Comparison of ENCODE assay signal across 8 mouse cellular contexts in the genomic region with DNA sequence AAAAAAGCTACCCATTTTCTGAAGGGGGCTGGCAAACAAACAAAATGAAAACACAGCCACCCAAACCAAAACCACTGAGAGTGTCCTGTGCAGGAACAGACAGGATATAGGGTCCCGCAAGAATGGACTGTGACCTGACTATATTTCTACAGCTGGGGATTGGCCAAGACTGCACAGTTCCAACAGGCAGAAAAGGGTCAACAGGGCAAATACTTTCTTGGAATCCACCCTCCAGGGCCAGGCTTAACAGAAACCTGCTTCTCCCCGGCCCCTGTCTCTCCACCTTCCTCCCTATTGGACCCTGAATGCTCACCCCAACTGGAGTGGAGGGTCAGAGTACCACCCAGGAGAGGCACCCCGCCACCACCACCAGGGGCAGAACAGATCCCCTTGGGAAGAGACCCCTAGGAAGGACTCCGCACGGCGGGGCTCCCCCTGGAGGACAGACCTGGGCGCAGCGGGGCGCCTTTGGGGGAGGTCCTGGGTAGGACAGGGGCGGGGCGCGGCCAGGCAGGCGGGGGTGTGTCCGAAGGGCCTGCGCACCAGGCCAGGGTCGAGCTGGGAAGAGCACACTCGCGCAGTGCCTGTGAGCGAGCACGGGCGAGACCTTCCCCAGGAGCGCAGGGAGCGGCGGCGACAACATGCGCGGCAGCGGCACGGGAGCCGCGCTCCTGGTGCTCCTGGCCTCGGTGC. TPM values are rescaled to one million over a fixed set of nuclear protein-coding genes. Genes with fewer than 3 reads are reported as not detected.
DNase-seq lines count a peak whose midpoint lies in the region; ATAC-seq and TF ChIP-seq lines count a peak whose summit lies in the region.

A gene (plus strand): TSS at position 566 of the 693 bp plus-strand sequence.

- H3K27me3 ChIP-seq in thymus, adult 2 months (ENCODE audit: control insufficient read depth, insufficient read depth, low read length), result no peaks in the 10 kb centered on the region
- H3K27me3 ChIP-seq in forebrain, embryonic 10.5 days (ENCODE audit: poor library complexity, severe bottlenecking), result peaks cover 22% of the 10 kb centered on the region
- H3K27me3 ChIP-seq in heart, embryonic 13.5 days (replicated peaks), result peaks cover 35% of the 10 kb centered on the region
- H3K27me3 ChIP-seq in kidney, embryonic 15.5 days, result peaks cover 17% of the 10 kb centered on the region; the same call in 1 of the 2 replicates
- H3K27me3 ChIP-seq in lung, embryonic 14.5 days (ENCODE audit: insufficient read depth, low read length), result 0 out of 2 replicates have a peak, but pooled peaks cover 5% of the 10 kb centered on the region

- H3K9me3 ChIP-seq in forebrain, embryonic 10.5 days, result no peaks in the 10 kb centered on the region
- H3K9me3 ChIP-seq in heart, embryonic 13.5 days, result no peaks in the 10 kb centered on the region
- H3K9me3 ChIP-seq in kidney, embryonic 15.5 days (replicated peaks), result no peaks in the 10 kb centered on the region
- no peaks in the 10 kb centered on the region for H3K9me3 ChIP-seq in lung, embryonic 14.5 days (ENCODE audit: low read depth, low read length)

- TF ChIP-seq CTCF in thymus, adult 2 months (IDR thresholded peaks at IDR 0.05; ENCODE audit: borderline replicate concordance, control insufficient read depth, extremely low read depth, insufficient read depth, low read length, poor library complexity), result no peak
- TF ChIP-seq CTCF in lung, embryonic 14.5 days (IDR thresholded peaks at IDR 0.05; ENCODE audit: low read depth), result peak; percentile 89
- no peak; the same call in 1 of the 2 replicates for TF ChIP-seq CTCF in olfactory bulb, adult 2 months (IDR thresholded peaks at IDR 0.05; ENCODE audit: insufficient read depth, low read depth, low read length)

- 5% methylated on average over 32 of the region's 32 CpGs for WGBS in thymus, adult 2 months
- WGBS in forebrain, embryonic 10.5 days, result 3% methylated on average over 32 of the region's 32 CpGs
- 3% methylated on average over 32 of the region's 32 CpGs for WGBS in heart, embryonic 13.5 days
- 2% methylated on average over 32 of the region's 32 CpGs for WGBS in kidney, embryonic 15.5 days
- WGBS in lung, embryonic 14.5 days, result 2% methylated on average over 32 of the region's 32 CpGs
- 2% methylated on average over 32 of the region's 32 CpGs for WGBS in olfactory bulb, adult 2 months

- peak; percentile 5 for DNase-seq in thymus, adult 2 months
- DNase-seq in thymus, postnatal 0 days (ENCODE audit: low spot score), result no peak
- peak; percentile 84 for DNase-seq in forebrain, embryonic 10.5 days (ENCODE audit: extremely low spot score, low spot score)
- peak; percentile 92 for DNase-seq in lung, embryonic 14.5 days
- peak; percentile 95 for DNase-seq in yolk sac, embryonic 10.5 days (ENCODE audit: low spot score)

- ATAC-seq in heart, embryonic 13.5 days (ENCODE audit: extremely low read depth, insufficient number of reproducible peaks, low FRiP score, low TSS enrichment), result peak; percentile 77
- peak; percentile 97 for ATAC-seq in kidney, embryonic 15.5 days (replicated peaks; ENCODE audit: low FRiP score)
- ATAC-seq in lung, embryonic 14.5 days (ENCODE audit: insufficient read depth), result peak; percentile 96

- no peak within 1 kb of the TSS for H3K4me3 ChIP-seq in thymus, adult 2 months (ENCODE audit: control insufficient read depth, insufficient read depth, low read length)
- peak within 1 kb of the TSS; percentile 87 for H3K4me3 ChIP-seq in forebrain, embryonic 10.5 days
- peak within 1 kb of the TSS; percentile 81 for H3K4me3 ChIP-seq in heart, embryonic 13.5 days
- peak within 1 kb of the TSS; percentile 87 for H3K4me3 ChIP-seq in kidney, embryonic 15.5 days (replicated peaks)
- H3K4me3 ChIP-seq in lung, embryonic 14.5 days (ENCODE audit: low read depth, low read length), result peak within 1 kb of the TSS; percentile 69
- peak within 1 kb of the TSS; percentile 54 for H3K4me3 ChIP-seq in olfactory bulb, adult 2 months (ENCODE audit: insufficient read depth, low read depth, low read length)

- H3K27ac ChIP-seq in thymus, adult 2 months (ENCODE audit: control insufficient read depth, insufficient read depth, low read length), result no peak within 1 kb of the TSS
- peak within 1 kb of the TSS; percentile 97 for H3K27ac ChIP-seq in forebrain, embryonic 10.5 days
- H3K27ac ChIP-seq in heart, embryonic 13.5 days (replicated peaks), result no peak within 1 kb of the TSS
- peak within 1 kb of the TSS; percentile 82 for H3K27ac ChIP-seq in kidney, embryonic 15.5 days
- no peak within 1 kb of the TSS for H3K27ac ChIP-seq in lung, embryonic 14.5 days (ENCODE audit: low read depth)
- no peak within 1 kb of the TSS for H3K27ac ChIP-seq in olfactory bulb, adult 2 months (ENCODE audit: insufficient read depth, low read depth, low read length)

- peak within 1 kb of the TSS; percentile 94 for H3K4me2 ChIP-seq in heart, embryonic 13.5 days
- peak within 1 kb of the TSS; percentile 97 for H3K4me2 ChIP-seq in kidney, embryonic 15.5 days
- peak within 1 kb of the TSS; percentile 99 for H3K4me2 ChIP-seq in lung, embryonic 14.5 days

- H3K9ac ChIP-seq in heart, embryonic 13.5 days, result peak within 1 kb of the TSS; percentile 78
- H3K9ac ChIP-seq in kidney, embryonic 15.5 days, result peak within 1 kb of the TSS; percentile 82
- peak within 1 kb of the TSS; percentile 60 for H3K9ac ChIP-seq in lung, embryonic 14.5 days

- no peaks in the 10 kb centered on the region for H3K4me1 ChIP-seq in thymus, adult 2 months (replicated peaks; ENCODE audit: control insufficient read depth, insufficient read depth, low read length)
- H3K4me1 ChIP-seq in forebrain, embryonic 10.5 days, result peaks cover 82% of the 10 kb centered on the region
- H3K4me1 ChIP-seq in heart, embryonic 13.5 days, result peaks cover 13% of the 10 kb centered on the region
- H3K4me1 ChIP-seq in kidney, embryonic 15.5 days, result peaks cover 41% of the 10 kb centered on the region
- H3K4me1 ChIP-seq in lung, embryonic 14.5 days (ENCODE audit: insufficient read depth), result peaks cover 10% of the 10 kb centered on the region; the same call in 1 of the 2 replicates
- peaks cover 15% of the 10 kb centered on the region for H3K4me1 ChIP-seq in olfactory bulb, adult 2 months (ENCODE audit: control insufficient read depth, insufficient read depth, low read length)

- TF ChIP-seq POLR2A in thymus, adult 2 months (IDR thresholded peaks at IDR 0.05; ENCODE audit: control insufficient read depth, extremely low read depth, insufficient read depth, low read length, poor library complexity), result no peak
- TF ChIP-seq POLR2A in olfactory bulb, adult 2 months (IDR thresholded peaks at IDR 0.05; ENCODE audit: insufficient read depth, low read depth, low read length), result no peak

- no peaks in the 10 kb centered on the region for H3K36me3 ChIP-seq in thymus, adult 2 months (ENCODE audit: control insufficient read depth, insufficient read depth, low read length)
- H3K36me3 ChIP-seq in forebrain, embryonic 10.5 days (replicated peaks), result no peaks in the 10 kb centered on the region
- no peaks in the 10 kb centered on the region for H3K36me3 ChIP-seq in heart, embryonic 13.5 days
- H3K36me3 ChIP-seq in kidney, embryonic 15.5 days, result no peaks in the 10 kb centered on the region
- H3K36me3 ChIP-seq in lung, embryonic 14.5 days (ENCODE audit: insufficient read depth), result no peaks in the 10 kb centered on the region

RNA-seq across cellular contexts. Expression of the gene that starts here (rescaled TPM):
- polyA plus RNA-seq in thymus, adult 2 months (2012; rRNA removed), result 0.28 and 0.87 TPM in 2 replicates
- polyA plus RNA-seq in thymus, postnatal 0 days (2015; fragmentation: Nextera tagmentation; extraction: Ambion mirVana), result 0.05 and 0.24 TPM in 2 replicates
- polyA plus RNA-seq in forebrain, embryonic 10.5 days (2016; fragmentation: Nextera tagmentation; extraction: Ambion mirVana), result 23.4 and 24.9 TPM in 2 replicates
- 0.65 and 1.0 TPM in 2 replicates for polyA plus RNA-seq in heart, embryonic 13.5 days (2015; fragmentation: Nextera tagmentation; extraction: Ambion mirVana)
- 37.6 and 42.1 TPM in 2 replicates for polyA plus RNA-seq in kidney, embryonic 15.5 days (2015; fragmentation: Nextera tagmentation; extraction: Ambion mirVana)
- polyA plus RNA-seq in lung, embryonic 14.5 days (2014; fragmentation: Nextera tagmentation; extraction: Ambion mirVana), result 6.5 and 10.1 TPM in 2 replicates
- polyA plus RNA-seq in olfactory bulb, adult 2 months (2012; ENCODE audit: insufficient read depth, insufficient read length, low replicate concordance, missing spikeins), result not detected in 2 replicates

Comparison
In these comparisons a context has a peak if more than half of its experiments do, and no peak if none do; other contexts are left out.
1. Peak in DNase-seq in thymus, adult 2 months; RNA of the gene not detected or under 1 TPM.
2. H3K27ac ChIP-seq: peak in forebrain, embryonic 10.5 days (single experiment) and kidney, embryonic 15.5 days (single experiment); none in thymus, adult 2 months (single experiment), heart, embryonic 13.5 days (single experiment), lung, embryonic 14.5 days (single experiment) and olfactory bulb, adult 2 months (single experiment).
3. Peak in every context shown above with its lines, with median percentiles within 50 percentile points of each other: ATAC-seq, H3K4me2 ChIP-seq and H3K9ac ChIP-seq.